Mouse (Mus musculus): ENCODE data around the gene Zscan20. TPM values are rescaled to one million over a fixed set of nuclear protein-coding genes. Genes with fewer than 3 reads are reported as not detected.

The Zscan20 gene
- 4.3 and 4.6 TPM in 2 replicates for polyA plus RNA-seq (2015; fragmentation: Nextera tagmentation; extraction: Ambion mirVana)

DNA sequence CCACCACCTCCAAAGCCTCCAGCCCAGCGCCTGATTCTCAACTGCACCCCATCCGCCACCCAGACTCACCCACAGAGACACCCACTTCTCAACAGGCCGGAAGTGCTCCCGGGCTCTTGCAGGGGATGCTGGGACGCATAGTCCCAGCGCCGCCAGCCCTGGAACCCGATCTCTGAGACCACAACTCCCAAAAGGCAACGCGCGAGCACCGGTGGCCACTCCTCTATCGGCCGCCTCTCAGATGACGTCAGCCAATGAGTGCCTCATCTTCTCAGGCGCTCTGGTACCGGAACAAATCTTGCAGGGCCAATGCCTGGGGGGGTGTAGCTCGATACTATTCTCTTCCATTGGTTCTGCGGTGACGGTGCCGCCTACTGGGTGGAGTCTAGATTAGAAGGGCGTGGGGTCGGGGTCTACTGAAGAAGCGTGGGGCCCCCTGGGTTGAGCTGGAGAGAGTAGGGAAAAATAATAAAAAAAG, at the start of gene Zscan20:
Gene Zscan20 (minus strand): TSS at position 174 of the 478 bp plus-strand sequence.
- Histone ChIP-seq H3K27ac (peak within 1 kb of the TSS; percentile 43), H3K27me3 (no peaks in the 10 kb centered on the region), H3K9me3 (no peaks in the 10 kb centered on the region), H3K4me3 (peak within 1 kb of the TSS; percentile 72), H3K4me2 (peak within 1 kb of the TSS; percentile 79), H3K4me1 (peaks cover 13% of the 10 kb centered on the region), H3K36me3 (no peaks in the 10 kb centered on the region), H3K9ac (peak within 1 kb of the TSS; percentile 64)
- WGBS = 0% methylated on average over 24 of the region's 24 CpGs
- ATAC-seq (ENCODE audit: borderline replicate concordance, extremely low read depth, low FRiP score, low TSS enrichment) = peak; percentile 96

GRCm38 (mm10) chr4:128655446-128655845, 45.5 kb upstream of the Zscan20 start:
- Histone ChIP-seq H3K27ac (peak overlapping the region; percentile 63; the same call in 1 of the 2 replicates), H3K9ac (peak overlapping the region; percentile 59), H3K4me2 (peak overlapping the region; percentile 91), H3K9me3 (no peaks in the 10 kb centered on the region), H3K4me3 (peak overlapping the region; percentile 79), H3K4me1 (peaks cover 49% of the 10 kb centered on the region), H3K27me3 (no peaks in the 10 kb centered on the region), H3K36me3 (no peaks in the 10 kb centered on the region)
- WGBS = 5% methylated on average over 12 of the region's 12 CpGs
- ATAC-seq (ENCODE audit: borderline replicate concordance, extremely low read depth, low FRiP score, low TSS enrichment) = no peak

DNA sequence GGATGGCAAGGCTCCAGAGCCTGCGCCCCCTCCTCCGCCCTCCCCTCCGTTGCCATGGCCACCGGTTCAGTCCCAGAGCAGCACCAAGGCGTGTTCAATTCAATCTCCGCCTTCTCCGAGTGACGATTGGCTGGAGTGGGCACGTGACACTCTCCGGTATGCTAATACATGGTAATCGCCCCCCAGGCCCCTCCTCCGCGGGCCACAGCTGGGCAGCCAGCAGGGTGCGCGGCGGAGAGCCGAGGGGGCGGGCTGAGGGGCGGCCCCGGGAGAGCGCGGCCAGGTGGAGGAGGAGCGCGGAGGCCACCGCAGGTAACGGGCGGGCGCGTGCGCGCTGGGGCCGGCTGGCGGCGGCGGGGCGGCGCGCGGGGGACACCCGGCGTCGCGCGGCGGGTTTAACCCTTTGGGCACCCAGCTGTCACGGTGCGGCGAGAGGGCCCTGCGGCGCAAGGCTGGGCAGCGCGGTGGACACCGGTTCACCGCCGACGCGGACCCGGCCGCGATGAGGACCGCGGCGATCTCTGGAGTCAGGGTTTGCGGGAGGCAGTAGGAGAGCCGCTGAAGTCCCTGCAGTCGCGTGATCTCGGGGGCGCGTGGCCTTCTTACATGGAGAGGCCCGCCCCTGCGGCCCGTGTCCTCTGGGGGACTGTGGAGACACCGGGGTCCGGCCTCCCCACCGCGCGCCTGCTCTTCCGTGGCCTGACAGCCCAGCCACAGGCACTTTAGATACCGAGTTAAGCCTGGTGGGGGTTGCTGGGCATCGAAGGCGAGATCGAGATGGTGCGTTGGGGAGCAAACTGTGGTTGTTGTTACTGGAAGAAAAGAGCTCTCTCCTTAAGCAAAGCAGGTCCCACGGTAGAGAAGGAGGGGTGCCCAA, 44.8 kb upstream of the Zscan20 start, which contains the start of gene Phc2:
Gene Phc2 (plus strand): TSS at position 198 of the 877 bp plus-strand sequence.
- peak; percentile 94 for ATAC-seq (ENCODE audit: borderline replicate concordance, extremely low read depth, low FRiP score, low TSS enrichment)
- under 1% methylated on average over 85 of the region's 85 CpGs for whole genome bisulfite sequencing
- Histone ChIP-seq H3K4me3 (peak within 1 kb of the TSS; percentile 79), H3K9ac (peak within 1 kb of the TSS; percentile 59), H3K4me2 (peak within 1 kb of the TSS; percentile 91), H3K27ac (peak within 1 kb of the TSS; percentile 63; the same call in 1 of the 2 replicates), H3K27me3 (no peaks in the 10 kb centered on the region), H3K9me3 (no peaks in the 10 kb centered on the region), H3K4me1 (peaks cover 56% of the 10 kb centered on the region), H3K36me3 (no peaks in the 10 kb centered on the region)

- no peak overlapping the region for H3K4me2 ChIP-seq
- H3K9ac ChIP-seq = no peak overlapping the region
- H3K27ac ChIP-seq = peak overlapping the region; percentile 74
- H3K4me1 ChIP-seq = peaks cover 68% of the 10 kb centered on the region
- H3K4me3 ChIP-seq = no peak overlapping the region
- H3K27me3 ChIP-seq = no peaks in the 10 kb centered on the region
- no peaks in the 10 kb centered on the region for H3K9me3 ChIP-seq
- no peaks in the 10 kb centered on the region for H3K36me3 ChIP-seq
- WGBS = 22% methylated on average over 5 of the region's 5 CpGs
- ATAC-seq (ENCODE audit: borderline replicate concordance, extremely low read depth, low FRiP score, low TSS enrichment) = 0 out of 2 replicates have a peak, but pooled peaks have one; percentile 3
These were observed 42.8 kb upstream of the Zscan20 start for GRCm38 (mm10) chr4:128652584-128653298.

DNA sequence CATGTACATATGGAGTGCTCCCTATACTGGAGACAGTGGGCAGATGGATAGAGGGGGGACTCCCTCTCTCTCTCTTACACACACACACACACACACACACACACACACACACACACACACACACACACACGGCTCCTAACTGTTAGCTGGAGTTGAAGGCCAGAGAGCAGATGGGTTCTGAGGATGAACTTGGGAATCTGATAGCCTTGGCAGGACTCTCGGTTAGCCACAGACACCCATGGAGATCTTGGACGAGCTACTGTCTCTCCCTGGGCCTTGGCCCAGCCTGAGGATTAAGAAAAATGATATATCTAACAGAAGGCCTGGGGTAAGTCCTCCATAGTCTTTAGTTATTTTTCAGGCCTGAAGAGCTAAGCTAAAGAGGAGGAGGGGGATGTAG, 41.6 kb upstream of the Zscan20 start:
- peaks cover 73% of the 10 kb centered on the region for H3K4me1 ChIP-seq
- H3K9me3 ChIP-seq = no peaks in the 10 kb centered on the region
- no peak overlapping the region for H3K9ac ChIP-seq
- no peak for ATAC-seq (ENCODE audit: borderline replicate concordance, extremely low read depth, low FRiP score, low TSS enrichment)
- no peak overlapping the region for H3K4me2 ChIP-seq
- H3K36me3 ChIP-seq = no peaks in the 10 kb centered on the region
- H3K27ac ChIP-seq = no peak overlapping the region; the same call in 1 of the 2 replicates
- WGBS = 50% methylated on average over 3 of the region's 3 CpGs
- no peaks in the 10 kb centered on the region for H3K27me3 ChIP-seq
- no peak overlapping the region for H3K4me3 ChIP-seq

- H3K9ac ChIP-seq = no peak overlapping the region
- H3K4me2 ChIP-seq = no peak overlapping the region
- peaks cover 72% of the 10 kb centered on the region for H3K4me1 ChIP-seq
- H3K4me3 ChIP-seq = no peak overlapping the region
- no peaks in the 10 kb centered on the region for H3K27me3 ChIP-seq
- no peaks in the 10 kb centered on the region for H3K36me3 ChIP-seq
- no peaks in the 10 kb centered on the region for H3K9me3 ChIP-seq
- H3K27ac ChIP-seq = no peak overlapping the region
- WGBS = 40% methylated on average over 8 of the region's 8 CpGs
- no peak for ATAC-seq (ENCODE audit: borderline replicate concordance, extremely low read depth, low FRiP score, low TSS enrichment)
These were observed 38.8 kb upstream of the Zscan20 start for GRCm38 (mm10) chr4:128648567-128649255.

DNA sequence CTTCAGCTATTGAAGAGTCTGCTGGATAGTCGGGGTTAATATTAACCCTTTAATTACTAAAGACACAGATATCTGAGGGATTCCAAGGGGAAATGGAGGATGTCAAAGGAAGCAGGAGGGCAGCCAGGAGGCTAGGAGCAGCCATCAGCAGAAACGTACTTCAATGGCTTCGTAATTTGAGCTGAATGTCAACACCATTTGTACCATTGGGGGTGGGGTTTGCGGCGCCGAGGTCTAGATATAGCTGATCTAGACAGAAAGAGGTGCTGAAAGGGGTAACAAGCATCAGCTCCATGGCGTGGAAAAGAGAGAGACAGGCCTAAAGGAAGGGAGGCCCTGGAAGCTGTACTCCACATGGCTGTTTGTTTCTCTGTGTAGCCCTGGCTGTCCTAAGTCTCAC, 36.9 kb upstream of the Zscan20 start:
- H3K9me3 ChIP-seq = no peaks in the 10 kb centered on the region
- no peaks in the 10 kb centered on the region for H3K36me3 ChIP-seq
- 19% methylated on average over 7 of the region's 7 CpGs for WGBS
- no peak for ATAC-seq (ENCODE audit: borderline replicate concordance, extremely low read depth, low FRiP score, low TSS enrichment)
- H3K27me3 ChIP-seq = no peaks in the 10 kb centered on the region
- peaks cover 73% of the 10 kb centered on the region for H3K4me1 ChIP-seq
- no peak overlapping the region for H3K4me2 ChIP-seq
- no peak overlapping the region for H3K4me3 ChIP-seq
- H3K9ac ChIP-seq = no peak overlapping the region
- peak overlapping the region; percentile 49 for H3K27ac ChIP-seq

- 29% methylated on average over 6 of the region's 6 CpGs for WGBS
- H3K9me3 ChIP-seq = no peaks in the 10 kb centered on the region
- H3K4me3 ChIP-seq = no peak overlapping the region
- H3K9ac ChIP-seq = no peak overlapping the region
- no peaks in the 10 kb centered on the region for H3K27me3 ChIP-seq
- H3K27ac ChIP-seq = peak overlapping the region; percentile 58
- ATAC-seq (ENCODE audit: borderline replicate concordance, extremely low read depth, low FRiP score, low TSS enrichment) = no peak
- no peaks in the 10 kb centered on the region for H3K36me3 ChIP-seq
- peaks cover 68% of the 10 kb centered on the region for H3K4me1 ChIP-seq
- H3K4me2 ChIP-seq = no peak overlapping the region
These were observed 36.0 kb upstream of the Zscan20 start for GRCm38 (mm10) chr4:128645896-128646295.

DNA sequence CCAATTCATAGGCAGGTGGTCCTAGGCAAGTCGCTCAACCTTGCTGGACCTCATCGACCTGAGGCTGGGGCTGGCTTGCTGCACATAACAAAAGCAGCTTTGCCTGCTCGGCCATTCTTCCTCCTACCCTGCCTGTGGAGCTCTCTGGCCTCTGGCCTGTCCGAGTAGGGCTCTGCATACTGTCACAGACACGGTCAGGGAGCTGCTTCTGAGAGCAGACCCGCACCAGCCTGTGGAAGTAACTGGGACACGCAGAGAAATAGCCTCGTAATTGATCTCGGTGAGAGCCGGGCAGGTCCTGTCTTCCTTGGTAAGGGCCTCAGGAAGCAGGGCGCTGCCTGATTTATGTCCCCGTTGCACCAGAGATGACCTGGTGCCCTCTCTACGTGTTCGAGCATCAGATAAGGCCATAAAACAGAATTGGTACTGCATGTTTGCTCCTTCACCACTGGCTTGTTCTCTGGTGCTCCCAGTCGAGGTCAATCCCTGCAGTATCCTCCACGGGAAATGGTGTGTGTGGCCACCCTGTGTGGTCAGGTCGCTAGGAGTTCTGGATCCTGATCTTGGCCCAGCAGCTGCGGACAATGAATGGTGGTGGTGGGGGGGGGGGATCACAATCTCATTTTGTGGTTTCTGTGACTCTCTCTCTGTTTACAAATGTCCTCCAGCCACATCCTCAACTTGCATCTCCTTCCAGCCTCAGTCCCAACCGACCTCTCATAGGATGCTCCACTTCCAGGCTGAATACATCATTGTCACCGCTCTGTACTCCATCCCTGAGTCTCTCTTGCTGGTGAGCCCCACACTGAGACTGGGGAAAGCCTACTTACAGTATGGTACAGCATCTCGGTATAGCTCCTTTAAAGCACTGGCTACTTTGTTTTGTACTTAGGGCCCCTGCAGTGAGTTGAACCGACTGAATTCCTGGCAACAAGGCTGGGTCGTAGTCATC, 32.1 kb upstream of the Zscan20 start:
- Histone ChIP-seq H3K9ac (no peak overlapping the region), H3K4me1 (peaks cover 64% of the 10 kb centered on the region), H3K9me3 (no peaks in the 10 kb centered on the region), H3K4me3 (no peak overlapping the region), H3K27ac (0 out of 2 replicates have a peak overlapping the region, but pooled peaks have one; percentile 25), H3K36me3 (no peaks in the 10 kb centered on the region), H3K4me2 (no peak overlapping the region), H3K27me3 (no peaks in the 10 kb centered on the region)
- ATAC-seq (ENCODE audit: borderline replicate concordance, extremely low read depth, low FRiP score, low TSS enrichment) = peak; percentile 28; the same call in 1 of the 2 replicates
- WGBS = 32% methylated on average over 23 of the region's 23 CpGs

- peak; percentile 24; the same call in 1 of the 2 replicates for ATAC-seq (ENCODE audit: borderline replicate concordance, extremely low read depth, low FRiP score, low TSS enrichment)
- Histone ChIP-seq H3K9me3 (no peaks in the 10 kb centered on the region), H3K36me3 (no peaks in the 10 kb centered on the region), H3K27ac (peak overlapping the region; percentile 72), H3K4me3 (no peak overlapping the region), H3K4me1 (peaks cover 64% of the 10 kb centered on the region), H3K27me3 (no peaks in the 10 kb centered on the region), H3K9ac (no peak overlapping the region), H3K4me2 (no peak overlapping the region)
- 61% methylated on average over 18 of the region's 18 CpGs for WGBS
These were observed 28.5 kb upstream of the Zscan20 start for GRCm38 (mm10) chr4:128638265-128638923.
